8 mouse cellular contexts compared by ENCODE assay signal in genomic region chr2:80275136-80275535, GRCm38 (mm10). TPM values are rescaled to one million over a fixed set of nuclear protein-coding genes. Genes with fewer than 3 reads are reported as not detected.
DNase-seq lines count a peak whose midpoint lies in the region; ATAC-seq lines count a peak whose summit lies in the region.

No protein-coding gene starts in this region.

- peak; percentile 54 for DNase-seq in kidney, adult 9 months
- no peak for DNase-seq in kidney, adult 18-20 months
- DNase-seq in ES-CJ7 (ENCODE audit: low read depth, low spot score) (peak; percentile 49), R1 (ENCODE audit: low read depth, low spot score) (peak; percentile 57)
- no peak for DNase-seq in spleen, adult 18-20 months
- no peak for DNase-seq in heart, postnatal 36 days

- ATAC-seq in erythroid progenitor cell, adult 5-6 weeks (replicated peaks; ENCODE audit: low FRiP score, poor library complexity, severe bottlenecking) = 0 out of 2 replicates have a peak, but pooled peaks have one; percentile 63
- ATAC-seq in megakaryocyte, adult 5-6 weeks (ENCODE audit: poor library complexity, severe bottlenecking) = peak; percentile 70

- intact Hi-C loops in heart, postnatal 36 days (cut with DNase I) = no loop called here

RNA-seq across cellular contexts. Expression of gene Prdx6b, which starts 17.1 kb away (rescaled TPM):
- total RNA-seq in erythroid progenitor cell, adult 5-6 weeks (2015; ENCODE audit: low replicate concordance) = not detected in 2 replicates
- total RNA-seq in erythroid progenitor cell, adult 5-6 weeks (2017; ENCODE audit: low replicate concordance) = not detected in 2 replicates
- not detected in 2 replicates for total RNA-seq in megakaryocyte, adult 5-6 weeks (2015)
- not detected in 2 replicates for total RNA-seq in megakaryocyte, adult 5-6 weeks (2017)
- total RNA-seq in heart, postnatal 36 days (2021) = not detected

RNA-seq across cellular contexts. Expression of gene Dnajc10, which starts 40.1 kb away (rescaled TPM):
- total RNA-seq in erythroid progenitor cell, adult 5-6 weeks (2015; ENCODE audit: low replicate concordance) = 64.9 and 93.9 TPM in 2 replicates
- total RNA-seq in erythroid progenitor cell, adult 5-6 weeks (2017; ENCODE audit: low replicate concordance) = 117 and 134 TPM in 2 replicates
- total RNA-seq in megakaryocyte, adult 5-6 weeks (2015) = 93.4 and 97.0 TPM in 2 replicates
- total RNA-seq in megakaryocyte, adult 5-6 weeks (2017) = 115 and 117 TPM in 2 replicates
- total RNA-seq in heart, postnatal 36 days (2021) = 10 to 100 TPM; 35.0 to 36.4 TPM

Comparison
In these comparisons a context has a peak if more than half of its experiments do, and no peak if none do; other contexts are left out.
1. DNase-seq: peak in kidney, adult 9 months (single experiment), ES-CJ7 (single experiment) and R1 (single experiment); none in kidney, adult 18-20 months (single experiment), spleen, adult 18-20 months (0 of 2) and heart, postnatal 36 days (0 of 2).